Mouse (Mus musculus): ENCODE measurements around the gene Thoc7.
"Not testable (repeated sequence)": the region's sequence is repeated elsewhere in the genome, so short reads cannot be mapped to it uniquely, and the experiment has no call there.

Thoc7 gene

DNA sequence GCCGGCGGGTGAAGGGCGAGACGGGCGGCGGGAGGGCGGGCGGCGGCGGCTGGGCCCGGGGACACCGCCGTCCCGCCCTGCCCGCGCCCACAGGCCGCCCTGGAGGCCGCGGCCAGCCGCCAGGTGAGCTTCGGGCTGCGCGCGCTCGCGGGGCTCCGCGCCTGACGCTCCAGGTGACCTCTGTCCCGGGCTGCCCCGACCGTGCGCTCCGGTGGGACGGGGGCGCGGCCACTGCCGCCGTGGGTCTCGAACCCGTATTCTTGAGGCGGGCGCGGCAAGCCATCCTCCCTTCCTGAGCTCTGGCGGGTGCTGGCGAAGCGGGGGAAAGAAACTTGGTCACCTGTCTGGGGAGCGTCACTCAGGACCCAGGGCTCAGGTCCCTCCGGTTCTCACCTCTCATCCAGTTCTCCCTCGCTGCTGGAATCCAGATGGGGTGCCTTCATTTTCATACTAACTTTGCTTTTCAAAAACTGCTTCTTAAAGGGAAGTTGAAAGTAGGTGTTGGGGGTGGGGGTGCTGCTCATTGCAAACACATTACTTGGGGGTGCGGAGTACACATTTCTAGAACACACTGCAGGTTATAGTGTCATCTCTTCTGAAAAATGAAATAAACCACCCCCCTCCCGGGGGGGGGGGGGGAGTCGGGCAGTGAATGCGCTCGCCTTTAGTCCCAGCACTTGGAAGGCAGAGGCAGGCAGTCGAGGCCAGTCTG, at the start of gene Thoc7, which contains the start of gene Atxn7:
TSS of gene Thoc7 (minus strand) at position 452 of the 712 bp plus-strand sequence.
TSS of gene Atxn7 (plus strand) at position 40 of the 712 bp plus-strand sequence.
- DNase-seq: peak; percentile 39 to 58

DNA sequence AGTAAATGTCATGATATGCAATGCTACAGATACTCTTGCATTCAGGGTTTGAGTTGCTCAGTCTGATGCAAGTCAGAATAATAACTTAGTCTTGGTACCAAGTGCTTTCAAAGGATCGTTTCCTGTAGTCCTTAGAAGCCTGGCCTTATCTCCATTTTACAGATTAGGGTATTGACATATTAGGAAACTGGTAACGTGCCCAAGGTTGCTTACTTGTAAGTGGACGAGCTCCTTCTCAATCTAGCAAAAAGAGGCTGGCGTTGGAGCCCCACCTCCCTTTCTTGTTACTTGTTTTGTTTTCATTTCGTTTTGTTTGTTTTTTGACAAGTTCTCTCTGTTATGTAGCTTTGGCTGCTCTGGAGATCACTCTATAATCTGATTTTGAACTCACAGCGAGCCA, 48.1 kb upstream of the Thoc7 start:
- DNase-seq: no peak

DNA sequence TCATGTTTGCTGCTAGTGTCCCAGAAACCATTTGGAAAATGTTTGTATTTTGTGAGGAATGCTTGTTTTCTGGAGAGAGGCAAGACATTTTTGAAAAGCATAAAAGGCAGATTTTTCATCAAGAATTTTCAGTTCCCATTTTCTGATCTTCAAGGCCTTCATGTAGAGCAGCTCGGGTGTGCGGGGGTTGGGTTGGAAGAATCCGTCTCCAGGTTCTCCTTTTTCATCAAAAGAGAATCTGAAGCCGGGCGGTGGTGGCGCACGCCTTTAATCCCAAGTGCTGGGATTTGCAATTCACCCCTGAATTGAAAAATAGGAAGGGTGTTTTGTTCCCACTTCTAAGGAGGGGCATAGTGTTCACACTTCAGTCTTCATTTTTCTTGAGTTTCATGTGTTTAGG, 41.1 kb upstream of the Thoc7 start:
- no peak for DNase-seq

DNA sequence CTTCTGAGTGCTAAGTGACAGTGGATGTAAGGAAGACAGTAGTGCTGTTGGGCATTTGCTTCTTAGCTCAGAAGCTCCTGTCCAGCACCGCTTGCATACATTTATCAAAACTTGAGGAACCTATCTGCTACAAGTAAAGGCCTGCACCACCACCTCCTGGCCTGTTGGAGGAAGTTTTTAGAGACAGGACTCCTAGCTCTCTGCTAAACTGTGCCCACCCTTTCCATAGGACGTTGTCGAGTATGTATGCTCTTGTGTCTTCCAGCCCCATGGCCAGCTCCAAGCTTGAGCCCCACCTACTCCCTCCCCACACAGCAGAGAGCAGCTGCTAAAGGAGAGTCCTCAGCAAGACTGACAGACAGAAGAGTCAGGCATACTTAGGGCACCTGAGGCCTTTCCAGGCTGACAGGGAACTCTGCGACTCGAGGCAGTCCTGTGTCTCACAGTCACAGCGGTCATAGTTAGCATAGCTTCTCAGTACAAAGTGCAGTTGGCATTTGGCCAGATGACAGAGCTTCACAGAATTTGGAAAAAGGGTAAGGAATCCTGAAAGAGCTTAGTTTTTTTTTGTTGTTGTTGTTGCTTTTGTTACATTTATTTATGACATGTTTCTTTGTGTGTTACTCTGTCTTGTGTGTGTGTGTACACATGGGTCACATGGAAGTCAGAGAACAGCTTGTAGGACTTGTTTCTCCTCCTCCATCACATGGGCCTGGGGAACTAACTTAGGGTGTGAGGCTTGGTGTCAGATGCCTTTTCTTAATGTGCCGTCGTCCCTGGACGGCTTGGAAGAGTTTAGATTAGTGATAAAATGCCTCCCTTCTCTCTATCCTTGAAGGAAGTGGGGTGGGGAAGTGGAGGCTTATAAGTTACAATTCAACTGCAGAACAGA, 33.8 kb upstream of the Thoc7 start:
- peak; percentile 54 to 66 for DNase-seq

DNA sequence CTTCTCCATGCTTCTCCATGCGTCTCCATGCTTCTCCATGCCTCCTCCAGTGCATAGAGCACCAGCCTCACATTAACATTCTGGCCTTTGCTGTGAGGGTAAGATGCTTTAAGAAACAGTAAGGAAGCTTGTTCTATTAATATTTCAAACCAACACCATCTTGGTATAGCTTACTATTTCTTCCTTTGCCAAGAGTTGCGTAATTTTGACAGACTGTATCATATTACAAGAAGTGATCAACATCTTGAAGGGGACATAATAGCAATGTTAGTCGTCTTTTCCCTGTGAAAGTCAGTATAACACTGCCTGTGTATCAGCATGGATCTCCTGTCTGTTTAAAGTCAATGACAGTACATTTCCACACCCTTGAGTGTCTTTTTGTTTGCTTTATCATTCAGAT, 29.1 kb upstream of the Thoc7 start:
- DNase-seq: no peak

DNA sequence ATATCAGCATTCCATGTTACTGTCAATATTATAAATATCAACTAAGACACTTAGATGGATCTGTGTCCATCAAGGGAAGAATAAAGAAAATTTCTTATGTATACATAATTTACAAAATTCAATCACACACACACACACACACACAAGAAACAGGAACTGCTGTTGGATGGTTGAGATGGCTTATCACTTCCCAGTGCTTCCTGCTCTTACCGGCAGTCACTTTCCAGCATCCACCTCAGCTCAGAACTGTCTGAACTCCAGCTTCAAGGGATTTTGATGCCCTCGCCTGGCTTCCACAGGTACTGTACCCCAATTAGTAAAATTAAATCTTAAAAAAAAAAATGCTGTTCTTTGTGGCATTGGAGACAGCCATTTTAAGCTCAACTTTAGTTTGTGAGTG, 26.7 kb upstream of the Thoc7 start:
- no peak for DNase-seq

DNA sequence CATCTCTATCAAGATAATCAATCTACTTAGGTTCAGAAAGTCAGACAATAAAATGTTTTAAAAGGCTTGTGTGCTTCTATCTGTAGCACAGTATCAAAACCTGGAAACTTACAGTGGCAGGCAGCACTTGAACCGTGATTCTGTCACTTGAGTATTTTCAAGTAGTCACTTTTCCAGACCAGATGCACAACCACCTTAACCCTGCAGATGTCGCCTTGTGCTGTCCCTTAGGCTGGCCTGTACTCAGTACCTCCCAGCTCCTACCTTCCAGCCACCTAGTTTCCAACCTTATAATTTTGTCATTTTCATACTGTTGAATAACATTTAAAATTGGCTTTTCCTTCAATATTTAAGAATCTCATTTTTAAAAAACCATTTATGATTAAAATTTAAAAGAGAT, 20.5 kb upstream of the Thoc7 start:
- DNase-seq: no peak

DNA sequence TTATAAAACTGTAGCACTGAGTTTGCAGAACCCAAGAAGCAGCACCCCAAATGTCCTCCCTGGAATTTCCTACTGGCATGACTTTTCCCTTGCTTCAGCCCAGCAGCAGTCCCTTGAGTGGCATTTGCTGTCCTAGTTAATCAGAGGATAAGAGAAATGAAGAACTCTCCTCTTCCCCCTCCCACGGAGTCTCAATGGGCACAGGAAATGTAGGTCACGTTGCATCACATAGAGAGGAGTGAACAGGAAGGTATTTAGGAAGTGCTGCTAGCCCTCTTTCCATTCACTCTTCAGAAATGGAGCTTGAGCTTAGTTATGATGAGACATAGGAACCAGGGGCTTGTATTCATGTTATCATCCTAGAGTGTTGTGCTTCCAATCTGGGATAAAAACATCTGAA, 19.6 kb upstream of the Thoc7 start:
- no peak for DNase-seq

DNA sequence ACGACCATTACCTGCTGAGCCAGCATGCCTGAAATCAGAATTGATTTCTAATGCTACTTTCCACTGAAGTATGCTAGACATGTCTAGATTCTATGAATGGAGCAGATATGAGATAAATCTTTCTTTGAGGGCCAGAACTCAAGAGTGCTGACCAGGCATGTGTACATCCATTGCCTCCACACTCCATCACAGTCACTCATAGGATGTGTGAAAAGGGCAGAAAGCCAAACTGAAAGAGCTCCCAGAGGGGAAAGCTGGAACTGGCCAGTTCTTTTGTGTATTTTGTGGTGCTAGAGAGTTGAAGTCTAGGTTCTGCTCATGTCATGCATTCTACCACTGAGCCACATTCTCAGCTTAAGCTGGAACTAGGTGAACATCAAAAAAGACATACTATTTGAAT, 15.8 kb upstream of the Thoc7 start:
- no peak for DNase-seq

DNA sequence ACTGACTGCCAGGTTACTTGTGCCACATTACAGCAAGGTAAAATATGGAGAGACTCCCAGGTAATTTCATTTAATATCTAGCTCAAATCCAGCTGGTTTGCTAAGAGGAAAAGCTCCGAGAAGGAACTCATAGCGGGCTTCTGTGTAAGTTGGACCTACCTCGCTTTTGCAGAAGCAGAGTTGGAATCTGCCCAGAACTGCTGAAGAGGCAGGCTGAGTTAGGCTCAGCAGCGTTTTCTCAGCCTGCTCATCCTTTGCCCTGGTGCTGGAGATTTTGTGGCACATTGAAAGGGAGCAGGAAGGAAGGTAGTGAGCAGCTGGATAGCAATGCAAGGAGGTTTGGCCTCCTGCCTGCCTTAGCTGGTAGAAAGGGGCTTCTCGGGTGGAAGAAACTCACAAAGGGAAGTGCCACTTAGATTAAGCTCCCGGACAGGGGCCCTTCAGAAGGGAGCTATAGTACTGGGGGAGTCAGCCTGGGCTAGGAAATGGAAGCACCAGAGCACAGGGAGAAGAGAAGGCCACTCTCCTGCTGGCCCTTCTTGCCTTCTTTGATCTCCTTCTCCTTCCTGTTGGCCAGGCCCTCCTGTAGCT, 10.1 kb upstream of the Thoc7 start:
- no peak for DNase-seq

DNA sequence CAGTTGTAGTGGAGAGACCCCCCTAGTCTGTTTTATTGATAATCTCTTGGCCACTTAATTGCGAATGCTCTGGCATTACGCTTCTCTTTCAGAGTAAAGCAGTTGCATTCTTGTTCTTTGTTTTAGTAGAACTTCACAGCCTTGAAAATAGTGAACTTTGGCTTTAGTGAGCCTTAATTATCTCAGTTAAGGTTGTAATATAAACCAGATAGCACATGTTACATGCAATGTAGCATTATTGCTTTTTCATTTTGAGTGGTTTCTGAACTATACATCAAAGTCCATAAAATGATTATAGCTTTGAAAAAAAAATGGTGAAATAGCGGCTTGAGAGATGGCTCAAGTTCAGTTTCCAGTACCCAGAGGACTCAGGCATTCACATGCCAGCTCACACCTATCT, 8.9 kb upstream of the Thoc7 start:
- no peak for DNase-seq

DNA sequence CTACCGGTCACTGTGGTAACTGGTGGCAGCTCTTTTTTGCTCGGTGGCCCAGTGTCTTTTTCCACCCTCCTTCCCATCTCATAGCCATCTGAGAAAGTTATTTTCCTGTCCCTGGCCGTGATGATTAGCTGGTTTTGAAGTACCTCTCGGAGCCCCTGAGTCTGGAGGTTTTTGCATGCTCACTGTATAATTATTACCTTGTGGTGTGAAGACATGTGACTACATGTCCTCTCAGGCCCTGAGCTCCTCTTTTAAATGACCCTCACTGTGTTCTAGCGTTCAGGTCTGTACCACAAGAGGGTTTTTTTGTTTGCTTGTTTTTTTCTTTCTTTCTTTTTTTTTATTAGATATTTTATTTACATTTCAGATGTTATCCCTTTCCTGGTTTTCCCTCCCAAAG, 6.8 kb upstream of the Thoc7 start:
- peak in 1 of 2 experiments; percentile 31 for DNase-seq

DNA sequence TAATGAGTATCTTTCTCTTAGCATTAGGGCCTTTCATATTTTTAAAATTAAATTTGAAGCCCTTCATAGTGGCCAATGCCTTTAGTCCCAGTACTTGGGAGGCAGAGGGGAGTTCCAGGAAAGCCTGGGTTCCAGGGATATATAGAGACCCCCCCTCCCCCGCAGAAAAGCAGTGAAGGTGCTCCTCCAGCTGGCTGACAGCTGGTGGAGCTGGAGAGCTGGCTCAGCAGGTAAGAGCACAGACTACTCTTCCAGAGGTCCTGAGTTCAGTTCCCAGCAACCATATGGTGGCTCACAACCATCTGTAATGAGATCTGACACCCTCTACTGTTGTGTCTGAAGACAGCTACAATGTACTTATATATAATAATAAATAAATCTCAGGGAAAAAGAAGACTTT, 6.0 kb upstream of the Thoc7 start:
- no peak for DNase-seq

DNA sequence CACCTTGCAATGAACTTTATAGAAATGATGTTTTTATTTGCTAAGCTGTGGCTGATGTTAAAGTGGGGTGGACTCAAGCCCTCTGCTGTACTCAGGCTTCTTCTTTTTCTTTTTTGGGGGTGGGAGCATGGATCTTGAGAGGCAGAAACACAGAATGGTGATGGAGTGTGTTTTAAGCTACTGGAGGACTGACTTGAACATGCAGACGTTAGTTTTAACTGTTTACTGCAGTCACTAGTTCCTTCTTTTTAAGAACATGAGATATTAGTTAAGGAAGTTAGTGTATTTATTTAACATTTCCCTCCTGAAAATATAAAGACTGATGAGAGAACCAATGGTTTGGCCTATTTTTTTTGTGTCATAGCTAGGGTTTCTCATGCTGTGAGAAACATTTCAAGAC, 1.9 kb upstream of the Thoc7 start:
- no peak for DNase-seq

DNA sequence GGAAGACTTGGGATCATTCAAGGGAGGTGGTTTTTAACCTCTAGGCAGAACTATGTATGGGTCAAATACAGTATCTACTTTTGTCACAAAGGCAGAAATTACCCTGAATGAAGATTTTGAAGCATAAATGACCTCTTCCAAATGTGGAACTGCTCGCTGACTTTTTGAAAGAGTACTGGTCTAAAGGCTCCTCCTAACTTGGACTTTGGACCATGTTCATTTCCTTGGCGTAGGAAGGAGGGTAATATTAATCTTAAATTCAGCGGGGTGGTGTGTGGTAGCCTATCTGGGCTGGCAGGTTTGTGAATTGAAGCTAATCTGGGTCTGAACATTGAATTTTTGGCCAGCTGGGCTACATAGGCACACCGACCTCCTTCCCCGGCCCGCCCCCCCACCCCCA, 824 bp upstream of the Thoc7 start:
- DNase-seq: peak; percentile 29 to 47

DNA sequence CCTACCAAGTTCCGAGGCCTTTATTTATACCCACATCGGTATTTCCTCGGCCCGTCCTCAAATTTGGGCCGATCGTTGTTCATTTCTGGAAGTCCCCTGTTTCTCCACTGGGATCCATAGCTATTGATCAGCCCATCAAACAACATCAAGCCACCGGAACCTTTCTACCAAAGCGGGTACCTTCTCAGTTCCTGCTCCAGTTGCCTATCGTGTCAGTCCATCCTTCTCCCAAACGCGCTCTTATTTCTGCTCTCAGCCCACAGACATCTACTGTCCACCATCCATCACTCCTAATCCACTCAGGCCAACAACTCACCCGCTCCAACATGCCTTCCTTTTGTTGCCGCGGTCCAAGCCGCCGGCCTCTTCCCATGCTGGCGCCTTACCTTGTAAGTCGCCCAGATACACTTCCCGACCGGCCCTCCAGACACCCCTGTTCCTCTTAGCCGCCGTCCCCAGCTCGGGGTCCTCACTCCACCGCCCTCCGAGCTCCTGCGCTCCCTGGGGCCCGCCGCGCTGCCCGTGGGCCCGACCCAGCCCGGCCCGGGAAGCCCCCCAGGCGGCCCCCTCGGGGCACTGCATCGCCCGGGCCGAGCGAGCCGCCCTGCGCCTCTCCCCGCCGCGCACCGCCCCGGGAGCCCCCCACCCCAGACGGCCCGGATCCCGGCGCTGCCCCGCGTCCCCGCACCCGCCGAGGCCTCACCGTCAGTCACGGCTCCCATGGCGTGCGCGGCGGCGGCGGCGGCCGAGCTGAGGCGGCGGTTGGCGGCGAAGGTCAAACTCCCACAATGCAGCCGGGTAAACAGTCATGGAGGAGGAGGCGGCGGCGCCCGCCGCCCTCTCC, 948 bp downstream of the Thoc7 start:
- DNase-seq: peak; percentile 51 to 56

DNA sequence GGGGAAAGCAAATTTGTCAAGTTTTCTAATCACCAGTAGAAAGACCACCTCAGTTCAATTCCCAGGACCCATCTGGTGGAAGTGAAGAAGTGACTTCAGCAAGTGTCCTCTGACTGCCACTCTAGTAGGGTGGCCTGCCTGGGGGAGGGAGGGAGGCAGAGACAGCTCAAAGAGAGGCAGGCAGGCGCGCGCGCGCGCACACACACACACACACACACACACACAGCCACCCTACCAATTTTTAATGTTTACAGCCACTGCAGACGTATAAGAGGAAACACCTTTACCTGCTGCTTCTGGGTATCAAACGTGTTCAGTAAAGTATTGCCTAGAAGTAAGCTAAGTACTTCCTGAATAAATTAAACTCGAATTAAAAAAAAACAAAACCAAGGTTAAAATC, 1.6 kb downstream of the Thoc7 start:
- peak in 1 of 2 experiments; percentile 22 for DNase-seq

DNA sequence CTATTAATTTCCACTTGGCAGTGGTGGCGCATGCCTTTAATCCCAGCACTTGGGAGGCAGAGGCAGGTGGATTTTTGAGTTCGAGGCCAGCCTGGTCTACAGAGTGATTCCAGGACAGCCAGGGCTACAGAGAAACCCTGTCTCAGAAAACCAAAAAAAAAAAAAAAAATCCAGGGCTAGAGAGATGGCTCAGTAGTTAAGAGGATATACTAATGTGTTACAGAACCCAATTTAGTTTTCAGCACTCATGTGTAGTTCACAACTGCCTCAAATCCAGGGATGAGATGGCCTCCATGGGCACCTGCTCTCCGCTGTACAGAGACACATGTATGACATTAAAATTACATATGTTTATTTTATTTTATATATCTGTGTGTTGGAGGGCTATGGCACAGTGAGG, 9.5 kb downstream of the Thoc7 start:
- DNase-seq: not testable (repeated sequence)

DNA sequence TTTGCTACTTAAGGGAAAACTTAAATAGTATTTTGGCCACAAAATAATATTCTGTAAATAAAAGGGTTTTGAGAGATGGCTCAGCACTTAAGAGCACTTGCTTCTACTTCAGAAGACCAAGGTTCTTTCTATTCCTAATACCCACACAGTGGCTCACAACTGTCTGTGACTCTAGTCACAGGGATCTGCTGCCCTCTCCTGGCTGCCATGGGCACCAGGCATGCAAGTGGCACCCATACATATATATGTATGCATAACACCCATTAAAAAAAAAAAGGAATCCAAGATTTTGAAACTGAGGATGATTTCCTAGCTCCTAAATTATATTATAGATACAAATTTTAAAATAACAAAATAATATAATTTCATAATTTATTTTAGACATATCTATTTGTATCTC, 11.3 kb downstream of the Thoc7 start:
- no peak for DNase-seq

DNA sequence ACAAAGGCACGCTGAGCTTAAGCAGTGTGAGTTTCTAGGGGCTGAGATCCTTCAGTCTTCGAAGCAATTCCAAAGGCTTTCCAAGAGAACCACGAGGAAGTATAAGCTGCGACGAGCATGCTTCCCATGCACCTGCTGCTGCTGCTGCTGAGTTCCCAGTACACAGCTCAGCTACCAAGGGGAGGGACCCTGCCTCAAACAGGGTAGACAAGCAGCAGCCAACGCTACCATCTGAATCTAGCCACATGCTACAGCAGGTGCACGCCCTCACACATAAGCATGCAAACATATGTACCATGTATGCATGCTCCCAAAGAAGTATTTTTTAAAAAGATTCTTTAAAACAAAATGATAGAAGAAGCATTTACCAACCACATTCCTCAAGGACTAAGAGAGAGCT, 13.3 kb downstream of the Thoc7 start:
- no peak for DNase-seq

DNA sequence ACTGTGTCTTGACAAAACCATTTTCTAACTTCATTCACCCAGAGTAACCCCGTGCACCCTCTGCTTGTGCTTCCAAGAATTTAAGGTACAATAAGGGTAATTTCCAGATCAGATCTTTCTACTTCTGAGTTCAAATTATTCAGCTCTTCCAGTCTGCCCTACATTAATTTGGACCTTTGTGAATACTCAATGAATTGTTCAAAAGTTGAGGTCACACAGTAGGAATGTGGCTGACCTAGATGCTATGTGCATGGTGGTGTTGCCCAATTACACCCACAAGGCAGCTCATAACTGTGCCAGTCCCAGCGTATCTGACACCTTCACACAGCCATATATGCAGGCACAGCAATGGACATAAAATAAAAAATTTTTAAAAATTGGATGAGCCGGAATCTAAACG, 17.0 kb downstream of the Thoc7 start:
- no peak for DNase-seq

DNA sequence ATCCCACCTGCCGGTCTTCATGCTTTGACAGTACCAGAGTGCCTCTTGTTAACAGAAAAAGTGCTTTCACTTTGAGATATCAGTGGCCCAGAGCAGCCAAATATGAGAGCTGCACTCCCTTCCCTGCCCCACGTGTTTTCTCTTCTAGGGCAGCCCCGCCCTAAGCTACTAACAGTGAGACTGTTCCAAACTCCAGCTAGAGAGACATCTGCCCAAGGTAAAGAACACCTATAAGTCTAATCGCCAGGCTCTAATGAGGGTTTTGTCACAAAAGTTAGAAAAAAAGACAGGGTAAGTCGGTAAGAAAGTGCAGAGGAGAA, 27.6 kb downstream of the Thoc7 start:
- no peak for DNase-seq

Data from kidney, adult 8-10 months (tissue).